Mouse (Mus musculus) olfactory bulb, adult 2 months (tissue): Measurements from ENCODE around the gene Cracr2b.
A peak's percentile ranks its signal among the peaks of the same experiment; 100 is the strongest.

Source experiments
- CTCF ChIP-seq: fragments of 200-500 bp; IDR thresholded peaks from 2 replicates; pipeline ENCODE4 v1.5.1; 2012; ENCODE audit warnings: low read depth, mild to moderate bottlenecking, low read length, moderate library complexity; ENCODE audit not compliant: insufficient read depth
- POLR2A ChIP-seq: fragments of 200-500 bp; IDR thresholded peaks from 2 replicates; pipeline ENCODE4 v1.6.1; 2012; ENCODE audit warnings: mild to moderate bottlenecking, low read depth, low read length, moderate library complexity; ENCODE audit not compliant: insufficient read depth

DNA sequence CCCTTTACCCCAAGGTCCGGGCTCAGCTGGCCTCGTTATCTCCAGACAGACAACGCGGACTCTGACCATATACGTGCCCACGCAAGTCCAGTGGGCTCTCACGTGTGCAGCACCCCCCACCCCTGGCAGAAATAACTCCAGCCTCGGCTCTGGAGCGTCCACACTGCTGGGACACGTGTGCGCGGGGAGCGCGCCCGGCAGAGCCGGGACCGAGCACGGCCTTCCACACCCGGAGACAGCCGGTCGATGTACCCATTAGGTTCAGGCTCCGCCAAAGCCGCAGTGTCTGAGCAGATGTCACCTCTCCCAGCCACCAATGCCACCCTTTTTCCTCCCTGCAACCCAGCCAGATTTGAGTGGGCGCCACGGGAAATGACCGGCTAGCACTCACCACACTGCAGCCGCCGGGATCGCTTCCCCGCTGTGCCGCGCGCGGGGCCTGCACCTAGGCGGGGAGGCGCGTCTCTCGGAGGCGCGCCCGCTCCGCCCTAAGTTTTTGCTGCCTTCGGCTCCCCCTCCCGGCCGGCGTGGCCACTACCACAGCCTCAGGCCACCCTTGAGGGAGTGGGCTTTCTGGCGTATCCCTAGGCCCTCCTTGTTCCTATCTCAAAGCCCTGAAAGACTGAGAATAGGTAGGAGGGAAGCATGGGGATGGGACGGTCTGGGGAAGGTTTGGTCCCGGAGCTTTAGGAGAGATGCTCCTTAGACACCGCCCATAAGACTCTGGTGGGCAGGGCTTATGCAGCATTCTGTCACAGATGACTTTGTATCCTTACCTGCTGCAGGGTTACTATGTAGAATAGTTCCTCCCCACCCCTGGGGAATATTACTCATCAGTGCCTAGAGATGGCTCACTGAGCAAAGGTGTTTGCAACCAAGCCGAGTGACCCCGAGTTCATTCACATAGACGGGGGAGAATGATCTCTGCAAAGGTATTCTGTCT lies 23.4 kb upstream of the Cracr2b start, which contains the start of gene Slc25a22:
- peak; percentile 87 for TF ChIP-seq CTCF
- TF ChIP-seq POLR2A: peak; percentile 77
